Mouse (Mus musculus): Measurements from ENCODE around the gene Fchsd2. TPM values are rescaled to one million over a fixed set of nuclear protein-coding genes. Genes with fewer than 3 reads are reported as not detected.

Fchsd2 gene
- polyA plus RNA-seq, 1 experiment from 2014 or later, result 22.1 TPM

- 0 out of 2 replicates have a peak, but pooled peaks cover 1% of the 10 kb centered on the region for H3K27me3 ChIP-seq (ENCODE audit: control insufficient read depth, insufficient read depth, low read length)
- 70% methylated on average over 4 of the region's 4 CpGs for WGBS
- DNase-seq (ENCODE audit: low spot score) (no peak), ATAC-seq (ENCODE audit: insufficient number of reproducible peaks, low FRiP score, low TSS enrichment, low read depth) (no peak)
- H3K27ac ChIP-seq (replicated peaks; ENCODE audit: low read depth, low read length), result no peak overlapping the region
- no peaks in the 10 kb centered on the region for H3K9me3 ChIP-seq (ENCODE audit: control insufficient read depth, low read length)
- no peak overlapping the region for H3K4me2 ChIP-seq (ENCODE audit: low read depth, severe bottlenecking)
- H3K4me3 ChIP-seq (ENCODE audit: low read depth, low read length), result no peak overlapping the region
- H3K4me1 ChIP-seq (ENCODE audit: control insufficient read depth, insufficient read depth, low read length), result no peaks in the 10 kb centered on the region
- no peak overlapping the region for H3K9ac ChIP-seq (ENCODE audit: low read length)
- no peaks in the 10 kb centered on the region; the same call in 1 of the 2 replicates for H3K36me3 ChIP-seq (ENCODE audit: control insufficient read depth, insufficient read depth, low read length)
These were observed 199.4 kb downstream of the Fchsd2 start for GRCm38 (mm10) chr7:101292086-101292485.

GRCm38 (mm10) chr7:101292696-101293095 lies 200.0 kb downstream of the Fchsd2 start:
- ATAC-seq (ENCODE audit: insufficient number of reproducible peaks, low FRiP score, low TSS enrichment, low read depth) (no peak), DNase-seq (ENCODE audit: low spot score) (no peak)
- Histone ChIP-seq H3K4me3 (ENCODE audit: low read depth, low read length) (no peak overlapping the region), H3K27ac (replicated peaks; ENCODE audit: low read depth, low read length) (no peak overlapping the region), H3K9me3 (ENCODE audit: control insufficient read depth, low read length) (no peaks in the 10 kb centered on the region), H3K4me1 (ENCODE audit: control insufficient read depth, insufficient read depth, low read length) (no peaks in the 10 kb centered on the region), H3K27me3 (ENCODE audit: control insufficient read depth, insufficient read depth, low read length) (0 out of 2 replicates have a peak, but pooled peaks cover 2% of the 10 kb centered on the region), H3K9ac (ENCODE audit: low read length) (no peak overlapping the region), H3K36me3 (ENCODE audit: control insufficient read depth, insufficient read depth, low read length) (no peaks in the 10 kb centered on the region; the same call in 1 of the 2 replicates), H3K4me2 (ENCODE audit: low read depth, severe bottlenecking) (no peak overlapping the region)
- WGBS, result 95% methylated on average over 1 of the region's 1 CpGs

GRCm38 (mm10) chr7:101293138-101293537 lies 200.5 kb downstream of the Fchsd2 start:
- no peak overlapping the region for H3K4me3 ChIP-seq (ENCODE audit: low read depth, low read length)
- no peak overlapping the region for H3K9ac ChIP-seq (ENCODE audit: low read length)
- H3K36me3 ChIP-seq (ENCODE audit: control insufficient read depth, insufficient read depth, low read length), result no peaks in the 10 kb centered on the region
- H3K27ac ChIP-seq (replicated peaks; ENCODE audit: low read depth, low read length), result no peak overlapping the region
- no peaks in the 10 kb centered on the region for H3K9me3 ChIP-seq (ENCODE audit: control insufficient read depth, low read length)
- no peaks in the 10 kb centered on the region for H3K4me1 ChIP-seq (ENCODE audit: control insufficient read depth, insufficient read depth, low read length)
- no peak for ATAC-seq (ENCODE audit: insufficient number of reproducible peaks, low FRiP score, low TSS enrichment, low read depth)
- 0 out of 2 replicates have a peak, but pooled peaks cover 2% of the 10 kb centered on the region for H3K27me3 ChIP-seq (ENCODE audit: control insufficient read depth, insufficient read depth, low read length)
- WGBS, result 49% methylated on average over 4 of the region's 4 CpGs
- H3K4me2 ChIP-seq (ENCODE audit: low read depth, severe bottlenecking), result no peak overlapping the region
- DNase-seq (ENCODE audit: low spot score), result no peak

GRCm38 (mm10) chr7:101293611-101294010 lies 200.9 kb downstream of the Fchsd2 start:
- 53% methylated on average over 4 of the region's 4 CpGs for WGBS

DNA sequence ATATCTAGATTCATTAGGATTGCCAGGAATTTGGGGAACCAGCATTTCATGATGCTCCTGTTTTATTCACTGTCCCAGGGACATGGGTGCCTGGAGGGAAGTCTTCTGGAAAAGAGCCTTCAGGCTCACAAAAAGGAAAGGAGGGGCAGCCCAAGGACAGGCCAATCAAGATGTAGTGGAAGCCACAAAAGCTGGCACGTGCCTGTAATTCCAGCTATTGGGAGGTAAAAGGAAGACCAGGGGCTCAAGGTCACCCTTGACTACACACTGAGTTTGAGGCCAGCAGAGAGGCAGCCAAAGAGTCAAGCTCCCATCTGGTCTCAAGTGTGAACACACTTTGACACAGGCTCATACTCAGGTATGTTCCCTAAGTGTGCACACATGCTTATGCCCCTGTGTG lies 202.8 kb downstream of the Fchsd2 start:
- no peak for ATAC-seq (ENCODE audit: insufficient number of reproducible peaks, low FRiP score, low TSS enrichment, low read depth)
- H3K27me3 ChIP-seq (ENCODE audit: control insufficient read depth, insufficient read depth, low read length), result 0 out of 2 replicates have a peak, but pooled peaks cover 2% of the 10 kb centered on the region
- 62% methylated on average over 1 of the region's 1 CpGs for WGBS

More at GRCm38 (mm10) chr7:101293611-101294010, 200.9 kb downstream of the Fchsd2 start:
- ATAC-seq (ENCODE audit: insufficient number of reproducible peaks, low FRiP score, low TSS enrichment, low read depth) (no peak), DNase-seq (ENCODE audit: low spot score) (no peak)
- Histone ChIP-seq H3K9ac (ENCODE audit: low read length) (no peak overlapping the region), H3K4me2 (ENCODE audit: low read depth, severe bottlenecking) (no peak overlapping the region), H3K4me3 (ENCODE audit: low read depth, low read length) (no peak overlapping the region), H3K36me3 (ENCODE audit: control insufficient read depth, insufficient read depth, low read length) (no peaks in the 10 kb centered on the region), H3K27me3 (ENCODE audit: control insufficient read depth, insufficient read depth, low read length) (0 out of 2 replicates have a peak, but pooled peaks cover 2% of the 10 kb centered on the region), H3K4me1 (ENCODE audit: control insufficient read depth, insufficient read depth, low read length) (no peaks in the 10 kb centered on the region), H3K9me3 (ENCODE audit: control insufficient read depth, low read length) (no peaks in the 10 kb centered on the region), H3K27ac (replicated peaks; ENCODE audit: low read depth, low read length) (no peak overlapping the region)

GRCm38 (mm10) chr7:101296252-101297022 lies 203.8 kb downstream of the Fchsd2 start:
- ATAC-seq (ENCODE audit: insufficient number of reproducible peaks, low FRiP score, low TSS enrichment, low read depth) (peak; percentile 69), DNase-seq (ENCODE audit: low spot score) (peak; percentile 91)
- 0 out of 2 replicates have a peak, but pooled peaks cover 2% of the 10 kb centered on the region for H3K27me3 ChIP-seq (ENCODE audit: control insufficient read depth, insufficient read depth, low read length)
- no peaks in the 10 kb centered on the region for H3K9me3 ChIP-seq (ENCODE audit: control insufficient read depth, low read length)
- H3K4me1 ChIP-seq (ENCODE audit: control insufficient read depth, insufficient read depth, low read length), result peaks cover 15% of the 10 kb centered on the region
- H3K4me2 ChIP-seq (ENCODE audit: low read depth, severe bottlenecking), result peak overlapping the region; percentile 48
- 10% methylated on average over 35 of the region's 35 CpGs for WGBS
- peak overlapping the region; percentile 41 for H3K9ac ChIP-seq (ENCODE audit: low read length)
- peak overlapping the region; percentile 18 for H3K4me3 ChIP-seq (ENCODE audit: low read depth, low read length)
- H3K36me3 ChIP-seq (ENCODE audit: control insufficient read depth, insufficient read depth, low read length), result no peaks in the 10 kb centered on the region
- H3K27ac ChIP-seq (replicated peaks; ENCODE audit: low read depth, low read length), result no peak overlapping the region

More for the DNA sequence above, 202.8 kb downstream of the Fchsd2 start:
- H3K9me3 ChIP-seq (ENCODE audit: control insufficient read depth, low read length), result no peaks in the 10 kb centered on the region
- no peak overlapping the region for H3K4me3 ChIP-seq (ENCODE audit: low read depth, low read length)
- peaks cover 8% of the 10 kb centered on the region for H3K4me1 ChIP-seq (ENCODE audit: control insufficient read depth, insufficient read depth, low read length)
- H3K4me2 ChIP-seq (ENCODE audit: low read depth, severe bottlenecking), result no peak overlapping the region
- no peak for DNase-seq (ENCODE audit: low spot score)
- no peak overlapping the region for H3K27ac ChIP-seq (replicated peaks; ENCODE audit: low read depth, low read length)
- no peak overlapping the region for H3K9ac ChIP-seq (ENCODE audit: low read length)
- H3K36me3 ChIP-seq (ENCODE audit: control insufficient read depth, insufficient read depth, low read length), result no peaks in the 10 kb centered on the region

- DNase-seq (ENCODE audit: low spot score) (no peak), ATAC-seq (ENCODE audit: insufficient number of reproducible peaks, low FRiP score, low TSS enrichment, low read depth) (peak; percentile 36; the same call in 1 of the 2 replicates)
- H3K27ac ChIP-seq (replicated peaks; ENCODE audit: low read depth, low read length), result no peak overlapping the region
- H3K4me1 ChIP-seq (ENCODE audit: control insufficient read depth, insufficient read depth, low read length), result peaks cover 15% of the 10 kb centered on the region
- 27% methylated on average over 8 of the region's 8 CpGs for WGBS
- peak overlapping the region; percentile 18 for H3K4me3 ChIP-seq (ENCODE audit: low read depth, low read length)
- H3K36me3 ChIP-seq (ENCODE audit: control insufficient read depth, insufficient read depth, low read length), result no peaks in the 10 kb centered on the region
- H3K9me3 ChIP-seq (ENCODE audit: control insufficient read depth, low read length), result no peaks in the 10 kb centered on the region
- H3K27me3 ChIP-seq (ENCODE audit: control insufficient read depth, insufficient read depth, low read length), result 0 out of 2 replicates have a peak, but pooled peaks cover 2% of the 10 kb centered on the region
- H3K4me2 ChIP-seq (ENCODE audit: low read depth, severe bottlenecking), result peak overlapping the region; percentile 48
- peak overlapping the region; percentile 41 for H3K9ac ChIP-seq (ENCODE audit: low read length)
These were observed 204.4 kb downstream of the Fchsd2 start for GRCm38 (mm10) chr7:101297023-101297405.

DNA sequence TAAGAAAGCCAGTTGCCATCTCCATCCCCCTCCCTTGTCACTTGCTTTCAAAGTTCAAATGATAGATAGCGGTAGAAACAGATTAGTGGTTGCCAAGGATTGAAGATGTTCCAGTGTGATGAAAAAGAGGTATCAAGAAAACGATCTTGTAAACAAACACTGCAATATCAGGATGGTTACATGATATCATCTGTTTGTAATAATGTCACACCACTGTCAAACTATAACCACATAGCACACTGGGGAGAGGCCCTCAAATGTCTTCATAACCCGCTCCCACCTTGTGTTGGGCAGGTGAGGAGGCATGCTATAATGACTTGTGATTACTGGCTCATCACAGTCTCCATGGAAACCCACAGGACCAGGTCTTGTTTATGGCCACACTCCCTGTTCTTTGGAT lies 205.7 kb downstream of the Fchsd2 start:
- H3K4me3 ChIP-seq (ENCODE audit: low read depth, low read length), result no peak overlapping the region
- H3K4me2 ChIP-seq (ENCODE audit: low read depth, severe bottlenecking), result no peak overlapping the region
- no peak overlapping the region for H3K27ac ChIP-seq (replicated peaks; ENCODE audit: low read depth, low read length)
- ATAC-seq (ENCODE audit: insufficient number of reproducible peaks, low FRiP score, low TSS enrichment, low read depth) (no peak), DNase-seq (ENCODE audit: low spot score) (no peak)
- H3K36me3 ChIP-seq (ENCODE audit: control insufficient read depth, insufficient read depth, low read length), result no peaks in the 10 kb centered on the region
- H3K4me1 ChIP-seq (ENCODE audit: control insufficient read depth, insufficient read depth, low read length), result peaks cover 15% of the 10 kb centered on the region
- H3K27me3 ChIP-seq (ENCODE audit: control insufficient read depth, insufficient read depth, low read length), result 0 out of 2 replicates have a peak, but pooled peaks cover 2% of the 10 kb centered on the region
- no peaks in the 10 kb centered on the region for H3K9me3 ChIP-seq (ENCODE audit: control insufficient read depth, low read length)
- 87% methylated on average over 3 of the region's 3 CpGs for WGBS
- no peak overlapping the region for H3K9ac ChIP-seq (ENCODE audit: low read length)
